ENCODE assay signal across 20 mouse cellular contexts in genomic region chr11:55410005-55410404, GRCm38 (mm10). TPM values are rescaled to one million over a fixed set of nuclear protein-coding genes. Genes with fewer than 3 reads are reported as not detected.
DNase-seq lines count a peak whose midpoint lies in the region; ATAC-seq lines count a peak whose summit lies in the region.
"Had no signal": no experiment of that assay in that cellular context is flagged by ENCODE, and none has a peak within 500 bp of the region (broad histone marks: within the 10 kb centered on the region; RNA-seq: fewer than 3 reads in every experiment).

No protein-coding gene starts in this region.

- WGBS in embryonic facial prominence, embryonic 12.5 days = 89% methylated on average over 3 of the region's 3 CpGs
- 91% methylated on average over 3 of the region's 3 CpGs for WGBS in embryonic facial prominence, embryonic 10.5 days
- WGBS in heart, embryonic 16.5 days = 79% methylated on average over 3 of the region's 3 CpGs
- 82% methylated on average over 3 of the region's 3 CpGs for WGBS in heart, embryonic 10.5 days
- 68% methylated on average over 3 of the region's 3 CpGs for WGBS in lung, embryonic 15.5 days
- WGBS in stomach, embryonic 16.5 days = 63% methylated on average over 3 of the region's 3 CpGs

- peaks cover 67% of the 10 kb centered on the region for H3K36me3 ChIP-seq in embryonic facial prominence, embryonic 12.5 days
- peaks cover 75% of the 10 kb centered on the region for H3K36me3 ChIP-seq in embryonic facial prominence, embryonic 10.5 days (replicated peaks)
- peaks cover 53% of the 10 kb centered on the region for H3K36me3 ChIP-seq in heart, embryonic 16.5 days (ENCODE audit: control insufficient read depth, insufficient read depth)
- H3K36me3 ChIP-seq in heart, embryonic 10.5 days = peaks cover 92% of the 10 kb centered on the region
- peaks cover 62% of the 10 kb centered on the region for H3K36me3 ChIP-seq in lung, embryonic 15.5 days
- peaks cover 29% of the 10 kb centered on the region; the same call in 1 of the 2 replicates for H3K36me3 ChIP-seq in stomach, embryonic 16.5 days (ENCODE audit: control insufficient read depth, insufficient read depth, low read length)

- no peak overlapping the region for H3K4me2 ChIP-seq in embryonic facial prominence, embryonic 12.5 days (replicated peaks)
- no peak overlapping the region for H3K4me2 ChIP-seq in heart, embryonic 16.5 days (ENCODE audit: low read depth, low read length)
- H3K4me2 ChIP-seq in lung, embryonic 15.5 days = no peak overlapping the region
- H3K4me2 ChIP-seq in stomach, embryonic 16.5 days (ENCODE audit: low read depth, low read length) = no peak overlapping the region
- H3K4me2 ChIP-seq: hindbrain, embryonic 14.5 days; liver, embryonic 13.5 days; neural tube, embryonic 12.5 days had no signal

- no peak for DNase-seq in embryonic facial prominence, embryonic 10.5 days (ENCODE audit: low spot score)
- no peak for DNase-seq in heart, embryonic 10.5 days (ENCODE audit: low spot score)
- no peak for DNase-seq in lung, postnatal 36 days
- no peak for DNase-seq in urinary bladder, adult 18-20 months (ENCODE audit: low spot score in 2 of 2)
- DNase-seq: adrenal gland, adult 2 months; cerebellum, postnatal 25 days; kidney, adult 18-20 months; left cerebral cortex, postnatal 4 days; liver, embryonic 13.5 days; right cerebral cortex, postnatal 14 days; thymus, postnatal 36 days had no signal

- no peaks in the 10 kb centered on the region for H3K27me3 ChIP-seq in embryonic facial prominence, embryonic 12.5 days
- no peaks in the 10 kb centered on the region for H3K27me3 ChIP-seq in embryonic facial prominence, embryonic 10.5 days (replicated peaks; ENCODE audit: low read depth, poor library complexity, severe bottlenecking)
- no peaks in the 10 kb centered on the region for H3K27me3 ChIP-seq in heart, embryonic 16.5 days (ENCODE audit: control insufficient read depth, insufficient read depth, low read length)
- no peaks in the 10 kb centered on the region for H3K27me3 ChIP-seq in heart, embryonic 10.5 days (ENCODE audit: insufficient read depth, poor library complexity, severe bottlenecking)
- no peaks in the 10 kb centered on the region for H3K27me3 ChIP-seq in lung, embryonic 15.5 days
- no peaks in the 10 kb centered on the region for H3K27me3 ChIP-seq in stomach, embryonic 16.5 days (ENCODE audit: control insufficient read depth, insufficient read depth, low read length)
- H3K27me3 ChIP-seq: liver, embryonic 13.5 days; neural tube, embryonic 12.5 days had no signal

- no peak for ATAC-seq in embryonic facial prominence, embryonic 12.5 days (ENCODE audit: insufficient number of reproducible peaks, insufficient read depth, low FRiP score, low TSS enrichment)
- no peak for ATAC-seq in heart, embryonic 16.5 days (replicated peaks; ENCODE audit: extremely low read depth, insufficient read depth, low FRiP score)
- ATAC-seq in lung, embryonic 15.5 days (ENCODE audit: borderline replicate concordance, extremely low read depth, low FRiP score, low TSS enrichment) = no peak
- ATAC-seq in stomach, embryonic 16.5 days (ENCODE audit: insufficient read depth, low FRiP score) = no peak
- ATAC-seq: CD4-positive, CD25-positive, alpha-beta regulatory T cell, adult 4 months; forebrain, embryonic 14.5 days had no signal

- H3K4me3 ChIP-seq in embryonic facial prominence, embryonic 12.5 days = no peak overlapping the region
- no peak overlapping the region for H3K4me3 ChIP-seq in embryonic facial prominence, embryonic 10.5 days
- H3K4me3 ChIP-seq in heart, embryonic 16.5 days (ENCODE audit: low read length) = no peak overlapping the region
- no peak overlapping the region for H3K4me3 ChIP-seq in heart, embryonic 10.5 days
- H3K4me3 ChIP-seq in lung, embryonic 15.5 days = no peak overlapping the region
- no peak overlapping the region for H3K4me3 ChIP-seq in stomach, embryonic 16.5 days (replicated peaks; ENCODE audit: low read length)
- H3K4me3 ChIP-seq: erythroblast, embryonic 14.5 days; liver, embryonic 13.5 days; neural tube, embryonic 12.5 days had no signal

- no peaks in the 10 kb centered on the region for H3K9me3 ChIP-seq in embryonic facial prominence, embryonic 12.5 days
- H3K9me3 ChIP-seq in embryonic facial prominence, embryonic 10.5 days = peaks cover 6% of the 10 kb centered on the region; the same call in 1 of the 2 replicates
- H3K9me3 ChIP-seq in heart, embryonic 16.5 days (replicated peaks; ENCODE audit: control insufficient read depth, low read length) = no peaks in the 10 kb centered on the region
- no peaks in the 10 kb centered on the region for H3K9me3 ChIP-seq in heart, embryonic 10.5 days
- no peaks in the 10 kb centered on the region for H3K9me3 ChIP-seq in lung, embryonic 15.5 days
- no peaks in the 10 kb centered on the region for H3K9me3 ChIP-seq in stomach, embryonic 16.5 days (replicated peaks; ENCODE audit: control insufficient read depth, low read length)
- H3K9me3 ChIP-seq: liver, embryonic 13.5 days; neural tube, embryonic 12.5 days had no signal

- 0 out of 2 replicates have a peak overlapping the region, but pooled peaks have one; percentile 30 for H3K27ac ChIP-seq in embryonic facial prominence, embryonic 12.5 days
- H3K27ac ChIP-seq in embryonic facial prominence, embryonic 10.5 days (replicated peaks) = no peak overlapping the region
- peak overlapping the region; percentile 72 for H3K27ac ChIP-seq in heart, embryonic 16.5 days (ENCODE audit: low read length)
- no peak overlapping the region for H3K27ac ChIP-seq in heart, embryonic 10.5 days
- H3K27ac ChIP-seq in lung, embryonic 15.5 days = peak overlapping the region; percentile 55; the same call in 1 of the 2 replicates
- H3K27ac ChIP-seq in stomach, embryonic 16.5 days (ENCODE audit: low read length) = peak overlapping the region; percentile 43
- H3K27ac ChIP-seq: hindbrain, embryonic 14.5 days; liver, embryonic 13.5 days; neural tube, embryonic 12.5 days had no signal

- H3K9ac ChIP-seq in embryonic facial prominence, embryonic 12.5 days = no peak overlapping the region
- H3K9ac ChIP-seq in heart, embryonic 16.5 days (ENCODE audit: low read length) = no peak overlapping the region
- no peak overlapping the region for H3K9ac ChIP-seq in lung, embryonic 15.5 days
- no peak overlapping the region for H3K9ac ChIP-seq in stomach, embryonic 16.5 days (ENCODE audit: low read length)
- H3K9ac ChIP-seq: hindbrain, embryonic 14.5 days; liver, embryonic 13.5 days; neural tube, embryonic 12.5 days had no signal

- H3K4me1 ChIP-seq in embryonic facial prominence, embryonic 12.5 days = peaks cover 9% of the 10 kb centered on the region
- peaks cover 12% of the 10 kb centered on the region for H3K4me1 ChIP-seq in embryonic facial prominence, embryonic 10.5 days
- peaks cover 31% of the 10 kb centered on the region for H3K4me1 ChIP-seq in heart, embryonic 16.5 days (ENCODE audit: control insufficient read depth, insufficient read depth, low read length)
- H3K4me1 ChIP-seq in heart, embryonic 10.5 days = peaks cover 40% of the 10 kb centered on the region
- H3K4me1 ChIP-seq in lung, embryonic 15.5 days = peaks cover 54% of the 10 kb centered on the region
- peaks cover 35% of the 10 kb centered on the region for H3K4me1 ChIP-seq in stomach, embryonic 16.5 days (ENCODE audit: control insufficient read depth, insufficient read depth, low read length)

RNA-seq across cellular contexts. Expression of gene Sparc, which starts 13.0 kb away (rescaled TPM):
- 772 and 814 TPM in 2 replicates for polyA plus RNA-seq in embryonic facial prominence, embryonic 12.5 days (2016; fragmentation: Nextera tagmentation; extraction: Ambion mirVana)
- 269 and 310 TPM in 2 replicates for polyA plus RNA-seq in embryonic facial prominence, embryonic 10.5 days (2016; fragmentation: Nextera tagmentation; extraction: Ambion mirVana)
- 1,876 and 1,966 TPM in 2 replicates for polyA plus RNA-seq in heart, embryonic 16.5 days (2015; fragmentation: Nextera tagmentation; extraction: Ambion mirVana)
- 995 and 1,097 TPM in 2 replicates for polyA plus RNA-seq in heart, embryonic 10.5 days (2016; fragmentation: Nextera tagmentation; extraction: Ambion mirVana)
- polyA plus RNA-seq in lung, embryonic 15.5 days (2015; fragmentation: Nextera tagmentation; extraction: Ambion mirVana) = 1,944 and 2,059 TPM in 2 replicates
- polyA plus RNA-seq in stomach, embryonic 16.5 days (2015; fragmentation: Nextera tagmentation; extraction: Ambion mirVana) = 2,158 and 2,387 TPM in 2 replicates

RNA-seq across cellular contexts. Expression of gene Atox1, which starts 51.0 kb away (rescaled TPM):
- polyA plus RNA-seq in embryonic facial prominence, embryonic 12.5 days (2016; fragmentation: Nextera tagmentation; extraction: Ambion mirVana) = 297 and 344 TPM in 2 replicates
- polyA plus RNA-seq in embryonic facial prominence, embryonic 10.5 days (2016; fragmentation: Nextera tagmentation; extraction: Ambion mirVana) = 266 and 285 TPM in 2 replicates
- 213 and 263 TPM in 2 replicates for polyA plus RNA-seq in heart, embryonic 16.5 days (2015; fragmentation: Nextera tagmentation; extraction: Ambion mirVana)
- polyA plus RNA-seq in heart, embryonic 10.5 days (2016; fragmentation: Nextera tagmentation; extraction: Ambion mirVana) = 269 and 273 TPM in 2 replicates
- 531 and 546 TPM in 2 replicates for polyA plus RNA-seq in lung, embryonic 15.5 days (2015; fragmentation: Nextera tagmentation; extraction: Ambion mirVana)
- polyA plus RNA-seq in stomach, embryonic 16.5 days (2015; fragmentation: Nextera tagmentation; extraction: Ambion mirVana) = 421 and 424 TPM in 2 replicates

RNA-seq across cellular contexts. Expression of gene G3bp1, which starts 59.5 kb away (rescaled TPM):
- polyA plus RNA-seq in embryonic facial prominence, embryonic 12.5 days (2016; fragmentation: Nextera tagmentation; extraction: Ambion mirVana) = 237 TPM in 2 replicates
- polyA plus RNA-seq in embryonic facial prominence, embryonic 10.5 days (2016; fragmentation: Nextera tagmentation; extraction: Ambion mirVana) = 282 and 290 TPM in 2 replicates
- polyA plus RNA-seq in heart, embryonic 16.5 days (2015; fragmentation: Nextera tagmentation; extraction: Ambion mirVana) = 104 and 106 TPM in 2 replicates
- 164 and 188 TPM in 2 replicates for polyA plus RNA-seq in heart, embryonic 10.5 days (2016; fragmentation: Nextera tagmentation; extraction: Ambion mirVana)
- 180 and 181 TPM in 2 replicates for polyA plus RNA-seq in lung, embryonic 15.5 days (2015; fragmentation: Nextera tagmentation; extraction: Ambion mirVana)
- 130 and 142 TPM in 2 replicates for polyA plus RNA-seq in stomach, embryonic 16.5 days (2015; fragmentation: Nextera tagmentation; extraction: Ambion mirVana)

Comparison
In these comparisons a context has a peak if more than half of its experiments do, and no peak if none do; other contexts are left out.
1. H3K27ac ChIP-seq: peak in embryonic facial prominence, embryonic 12.5 days (single experiment), heart, embryonic 16.5 days (single experiment), lung, embryonic 15.5 days (single experiment) and stomach, embryonic 16.5 days (single experiment); none in embryonic facial prominence, embryonic 10.5 days (single experiment) and heart, embryonic 10.5 days (single experiment).